Mouse (Mus musculus) limb, embryonic 14.5 days (tissue): Measurements from ENCODE around the gene Phc2. TPM values are rescaled to one million over a fixed set of nuclear protein-coding genes. Genes with fewer than 3 reads are reported as not detected.

Source experiments
- ATAC-seq: fragments of 200-750 bp; cut with Nextera tagmentation; 2 replicates; pipeline ENCODE4 v1.8.0; 2017; ENCODE audit warnings: low read depth, moderate number of reproducible peaks, moderate TSS enrichment; ENCODE audit not compliant: low FRiP score
- DNase-seq: peaks from one replicate; pipeline ENCODE4 v3.0.0-alpha.2; 2015; ENCODE audit warnings: low spot score
- H3K27ac ChIP-seq: fragments of 300-500 bp; sonication (generic); replicated peaks from 2 replicates; pipeline ENCODE4 v1.5.1; 2014; ENCODE audit warnings: low read depth, mild to moderate bottlenecking, low read length, moderate library complexity, mixed read lengths
- H3K27me3 ChIP-seq: fragments of 300-500 bp; sonication (generic); 2 replicates; pipeline ENCODE4 v1.6.1; 2014; ENCODE audit warnings: low read length, mixed read lengths; ENCODE audit not compliant: control insufficient read depth, insufficient read depth
- H3K36me3 ChIP-seq: fragments of 300-500 bp; sonication (generic); 2 replicates; pipeline ENCODE4 v1.6.1; 2014; ENCODE audit warnings: mild to moderate bottlenecking, low read length, moderate library complexity, mixed read lengths; ENCODE audit not compliant: control insufficient read depth, insufficient read depth
- H3K4me1 ChIP-seq: fragments of 300-500 bp; sonication (generic); 2 replicates; pipeline ENCODE4 v1.6.1; 2014; ENCODE audit warnings: antibody characterized with exemption, low read length, mixed read lengths; ENCODE audit not compliant: control insufficient read depth, insufficient read depth
- H3K4me2 ChIP-seq: fragments of 300-500 bp; sonication (generic); replicated peaks from 2 replicates; pipeline ENCODE4 v1.6.1; 2014; ENCODE audit warnings: low read depth, mild to moderate bottlenecking, low read length, moderate library complexity; ENCODE audit not compliant: severe bottlenecking
- H3K4me3 ChIP-seq: fragments of 300-500 bp; sonication (generic); replicated peaks from 2 replicates; pipeline ENCODE4 v1.5.1; 2014; ENCODE audit warnings: low read length
- H3K9ac ChIP-seq: fragments of 300-500 bp; sonication (generic); 2 replicates; pipeline ENCODE4 v1.6.1; 2014; ENCODE audit warnings: mild to moderate bottlenecking, low read depth, low read length, moderate library complexity; ENCODE audit not compliant: severe bottlenecking
- H3K9me3 ChIP-seq: fragments of 300-500 bp; sonication (generic); 2 replicates; pipeline ENCODE4 v1.6.1; 2016; ENCODE audit warnings: low read length; ENCODE audit not compliant: control insufficient read depth
- POLR2A ChIP-seq: fragments of 200-500 bp; IDR thresholded peaks from 2 replicates; pipeline ENCODE4 v1.8.0; 2012; ENCODE audit warnings: inconsistent platforms, mild to moderate bottlenecking, moderate library complexity, borderline replicate concordance; ENCODE audit not compliant: insufficient read depth, insufficient read length; ENCODE audit errors: extremely low read depth
- WGBS: fragments of 180-500 bp; shearing (Covaris S2); extraction: QIAGEN DNeasy Blood & Tissue Kit; methylation state at CpG from one replicate; pipeline ENCODE4 v1.1.7; 2014; 5-methylcytosine and 5-hydroxymethylcytosine counted together
- polyA plus RNA-seq, 2 experiments: library from polyadenylated mRNA; depleted of rRNA in 1 of 2; stranded (reverse) in 1 of 2; unstranded in 1 of 2; fragments of >200 nt; fragmentation: Nextera tagmentation in 1 of 2; extraction: Ambion mirVana in 1 of 2; gene quantifications; 2 replicates each; pipeline versions ENCODE4 v1.2.1 to v1.2.3; 2012 to 2014

Phc2 gene
- polyA plus RNA-seq, 2 experiments = 69.8 to 103 TPM

DNA sequence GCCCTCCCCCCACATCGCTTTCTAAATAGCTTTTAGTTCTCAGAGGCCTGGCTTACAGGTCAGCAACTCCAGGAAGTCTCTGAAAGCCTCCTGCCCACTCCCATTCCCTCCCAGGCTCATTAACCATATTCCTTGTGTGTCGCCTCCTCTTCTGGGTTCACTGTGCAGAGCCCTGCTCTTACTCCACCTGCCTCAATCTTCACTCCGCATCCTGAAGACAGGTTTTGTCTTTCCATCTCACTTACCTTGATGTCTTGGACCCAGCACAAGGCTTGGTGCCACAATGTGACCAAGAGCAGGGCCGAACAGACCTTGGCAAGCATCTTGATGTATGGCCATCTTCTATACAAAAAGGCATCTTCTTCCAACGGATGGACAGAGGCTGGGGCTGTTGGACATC, 104.7 kb downstream of the Phc2 start:
- ATAC-seq = no peak
- H3K27me3 ChIP-seq = no peaks in the 10 kb centered on the region
- WGBS = 77% methylated on average over 5 of the region's 5 CpGs
- H3K9ac ChIP-seq = no peak overlapping the region
- TF ChIP-seq POLR2A = no peak
- no peak for DNase-seq
- no peaks in the 10 kb centered on the region for H3K4me1 ChIP-seq
- H3K4me2 ChIP-seq = no peak overlapping the region
- H3K4me3 ChIP-seq = no peak overlapping the region
- peaks cover 6% of the 10 kb centered on the region; the same call in 1 of the 2 replicates for H3K36me3 ChIP-seq
- H3K9me3 ChIP-seq = 0 out of 2 replicates have a peak, but pooled peaks cover 3% of the 10 kb centered on the region
- H3K27ac ChIP-seq = no peak overlapping the region

DNA sequence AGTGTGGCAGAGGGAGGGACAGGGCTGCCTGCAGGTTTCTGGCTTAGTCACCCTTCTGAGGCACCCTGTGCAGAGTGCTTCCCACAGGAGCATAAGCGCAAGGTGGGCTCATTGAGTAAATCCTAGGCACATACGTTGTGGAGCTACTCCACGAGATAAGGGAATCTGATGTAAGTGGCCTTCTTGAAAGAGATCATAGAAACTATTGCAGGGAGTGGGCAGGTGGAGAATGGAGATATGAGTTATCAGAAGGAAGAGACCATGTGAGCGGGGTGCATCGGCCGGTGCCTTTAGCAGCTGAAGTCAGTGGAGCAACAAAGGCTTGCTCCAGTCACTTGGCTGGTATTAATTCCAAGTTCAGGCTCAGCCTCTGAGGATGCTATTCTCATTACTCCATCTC, 105.5 kb downstream of the Phc2 start:
- H3K4me3 ChIP-seq = no peak overlapping the region
- 0 out of 2 replicates have a peak, but pooled peaks cover 3% of the 10 kb centered on the region for H3K9me3 ChIP-seq
- no peaks in the 10 kb centered on the region for H3K4me1 ChIP-seq
- peaks cover 2% of the 10 kb centered on the region; the same call in 1 of the 2 replicates for H3K36me3 ChIP-seq
- ATAC-seq (no peak), DNase-seq (no peak)
- no peak for TF ChIP-seq POLR2A
- WGBS = 91% methylated on average over 6 of the region's 6 CpGs
- H3K27me3 ChIP-seq = no peaks in the 10 kb centered on the region
- H3K9ac ChIP-seq = no peak overlapping the region
- H3K27ac ChIP-seq = no peak overlapping the region
- H3K4me2 ChIP-seq = no peak overlapping the region

DNA sequence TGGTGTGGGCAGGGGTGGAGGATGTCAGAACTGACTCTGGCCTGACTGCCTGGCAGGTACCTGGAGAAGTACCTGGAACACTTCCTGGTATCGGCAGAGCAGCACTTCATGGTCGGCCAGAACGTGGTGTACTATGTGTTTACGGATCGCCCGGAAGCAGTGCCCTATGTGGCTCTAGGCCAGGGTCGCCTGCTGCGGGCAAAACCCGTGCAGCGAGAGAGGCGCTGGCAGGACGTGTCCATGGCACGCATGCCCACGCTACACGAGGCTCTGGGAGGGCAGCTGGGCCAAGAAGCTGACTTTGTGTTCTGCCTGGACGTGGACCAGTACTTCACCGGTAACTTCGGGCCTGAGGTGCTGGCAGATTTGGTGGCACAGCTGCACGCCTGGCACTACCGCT, 112.4 kb downstream of the Phc2 start:
- Histone ChIP-seq H3K4me2 (no peak overlapping the region), H3K27ac (no peak overlapping the region), H3K4me3 (no peak overlapping the region), H3K9me3 (0 out of 2 replicates have a peak, but pooled peaks cover 3% of the 10 kb centered on the region), H3K27me3 (no peaks in the 10 kb centered on the region), H3K4me1 (no peaks in the 10 kb centered on the region), H3K9ac (no peak overlapping the region), H3K36me3 (no peaks in the 10 kb centered on the region)
- TF ChIP-seq POLR2A = no peak
- ATAC-seq = no peak
- no peak for DNase-seq
- WGBS = 90% methylated on average over 20 of the region's 20 CpGs

DNA sequence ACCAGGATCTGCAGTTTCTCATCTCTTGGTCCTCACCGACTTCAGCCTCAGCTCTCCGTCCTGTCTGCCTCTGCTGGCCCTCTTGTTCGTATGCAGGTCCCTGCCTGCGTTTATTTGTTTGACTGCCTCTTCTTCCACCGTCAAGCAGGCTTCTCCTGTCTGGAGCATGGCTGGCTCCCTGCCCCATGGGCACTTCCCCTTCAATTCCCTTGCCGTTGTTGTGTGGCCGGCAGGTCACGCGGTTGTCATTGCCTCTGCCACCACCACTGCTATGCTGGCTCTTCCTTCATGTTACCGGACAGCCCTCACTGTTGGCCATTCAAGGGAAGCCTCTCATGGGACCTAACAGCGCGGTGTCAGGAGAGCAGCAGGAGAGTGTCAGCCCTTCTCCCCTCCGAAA, 113.6 kb downstream of the Phc2 start:
- Histone ChIP-seq H3K9ac (no peak overlapping the region), H3K4me1 (no peaks in the 10 kb centered on the region), H3K27ac (no peak overlapping the region), H3K4me2 (no peak overlapping the region), H3K4me3 (no peak overlapping the region), H3K36me3 (peaks cover 11% of the 10 kb centered on the region), H3K27me3 (no peaks in the 10 kb centered on the region), H3K9me3 (0 out of 2 replicates have a peak, but pooled peaks cover under 1% of the 10 kb centered on the region)
- no peak for ATAC-seq
- 75% methylated on average over 13 of the region's 13 CpGs for WGBS
- no peak for DNase-seq
- no peak for TF ChIP-seq POLR2A

DNA sequence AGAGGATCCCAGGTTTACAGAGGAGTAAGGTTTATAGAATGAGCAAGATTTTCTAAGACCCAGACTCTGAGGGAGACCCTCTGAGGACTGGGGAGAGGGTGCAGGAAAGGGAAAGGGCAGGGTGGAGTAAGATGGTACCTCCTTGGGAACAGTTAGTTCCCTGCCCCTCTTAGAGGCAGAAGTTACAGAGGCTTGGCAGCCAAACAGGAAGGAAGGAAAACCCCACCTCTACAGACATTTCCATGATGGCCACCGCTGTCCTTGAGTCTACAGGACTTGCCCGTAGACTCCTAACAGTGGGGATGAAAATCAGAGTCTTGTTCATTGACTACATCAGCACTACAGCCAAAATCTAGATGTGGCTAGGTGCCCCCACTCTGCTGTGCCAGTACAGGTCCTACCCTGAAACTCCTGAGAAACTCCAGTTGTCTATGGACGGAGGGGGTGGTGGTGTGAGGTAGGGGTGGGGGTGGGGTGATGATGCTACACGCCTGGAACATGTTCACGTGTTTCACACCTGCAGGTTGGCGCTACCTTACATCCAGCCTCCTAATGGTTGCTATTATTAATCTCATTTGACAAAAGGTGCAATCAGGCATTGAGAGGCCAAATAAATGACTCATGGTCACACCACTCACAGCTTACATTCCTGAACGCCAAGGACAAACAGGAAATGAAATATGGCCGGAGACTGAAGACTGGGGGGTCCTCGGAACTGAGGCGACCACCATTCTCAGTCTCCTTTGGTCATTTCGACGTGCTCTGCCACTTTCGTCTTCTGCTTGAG, 115.3 kb downstream of the Phc2 start:
- ATAC-seq (no peak), DNase-seq (no peak)
- no peaks in the 10 kb centered on the region for H3K9me3 ChIP-seq
- WGBS = 82% methylated on average over 13 of the region's 13 CpGs
- no peaks in the 10 kb centered on the region for H3K27me3 ChIP-seq
- no peak overlapping the region for H3K4me3 ChIP-seq
- no peaks in the 10 kb centered on the region for H3K4me1 ChIP-seq
- no peak overlapping the region for H3K9ac ChIP-seq
- peaks cover 28% of the 10 kb centered on the region for H3K36me3 ChIP-seq
- no peak overlapping the region for H3K27ac ChIP-seq
- no peak overlapping the region for H3K4me2 ChIP-seq
- TF ChIP-seq POLR2A = no peak
